Mouse (Mus musculus) urinary bladder, postnatal 4 days (tissue): ENCODE data around the gene A630023A22Rik.

Experiments used
- DNase-seq, 2 experiments: peaks; one replicate each; pipeline ENCODE4 v3.0.0; 2021 to 2022; ENCODE audit warnings: low spot score in 2 of 2

A630023A22Rik gene

GRCm38 (mm10) chr14:34087856-34088398, 14.6 kb downstream of the A630023A22Rik start:
- DNase-seq = no peak

GRCm38 (mm10) chr14:34086806-34087205, 15.7 kb downstream of the A630023A22Rik start:
- no peak for DNase-seq

GRCm38 (mm10) chr14:34085731-34086130, 16.8 kb downstream of the A630023A22Rik start, which contains the start of gene Anxa8:
TSS of gene Anxa8 (plus strand) at chr14:34085981.
- peak in 1 of 2 experiments; percentile 56 for DNase-seq

- DNase-seq = peak; percentile 47 to 76
Measured at GRCm38 (mm10) chr14:34080321-34080997, 22.1 kb downstream of the A630023A22Rik start.

- no peak for DNase-seq
Measured at GRCm38 (mm10) chr14:34078293-34078692, 24.3 kb downstream of the A630023A22Rik start.

- no peak for DNase-seq
Measured at GRCm38 (mm10) chr14:34077222-34077621, 25.3 kb downstream of the A630023A22Rik start.

- DNase-seq = no peak
Measured at GRCm38 (mm10) chr14:34075346-34075745, 27.2 kb downstream of the A630023A22Rik start.

GRCm38 (mm10) chr14:34071665-34072064, 30.9 kb downstream of the A630023A22Rik start:
- DNase-seq = no peak

- DNase-seq = no peak
Measured at GRCm38 (mm10) chr14:34052516-34052915, 50.0 kb downstream of the A630023A22Rik start, which contains the start of gene Antxrl. TSS of gene Antxrl (plus strand) at chr14:34052707.

GRCm38 (mm10) chr14:34050101-34050779, 52.3 kb downstream of the A630023A22Rik start:
- DNase-seq = no peak

- no peak for DNase-seq
Measured at GRCm38 (mm10) chr14:34043341-34043740, 59.2 kb downstream of the A630023A22Rik start.

- DNase-seq = no peak
Measured at GRCm38 (mm10) chr14:34041241-34041640, 61.3 kb downstream of the A630023A22Rik start.

GRCm38 (mm10) chr14:34033841-34034610, 68.5 kb downstream of the A630023A22Rik start:
- DNase-seq = no peak

GRCm38 (mm10) chr14:34026710-34027109, 75.8 kb downstream of the A630023A22Rik start:
- no peak for DNase-seq

GRCm38 (mm10) chr14:34016938-34017337, 85.6 kb downstream of the A630023A22Rik start:
- peak in 1 of 2 experiments; percentile 44 for DNase-seq

GRCm38 (mm10) chr14:34016381-34016780, 86.2 kb downstream of the A630023A22Rik start, which contains the start of gene Gm5460:
TSS of gene Gm5460 (plus strand) at chr14:34016758.
- peak in 1 of 2 experiments; percentile 35 for DNase-seq

GRCm38 (mm10) chr14:34015063-34015462, 87.5 kb downstream of the A630023A22Rik start, which contains the start of gene Gm30083:
TSS of gene Gm30083 (minus strand) at chr14:34015182.
- peak in 1 of 2 experiments; percentile 25 for DNase-seq

- peak in 1 of 2 experiments; percentile 52 for DNase-seq
Measured at GRCm38 (mm10) chr14:34002358-34002757, 100.2 kb downstream of the A630023A22Rik start.

- DNase-seq = peak in 1 of 2 experiments; percentile 42
Measured at GRCm38 (mm10) chr14:34001445-34001844, 101.1 kb downstream of the A630023A22Rik start.
